Mouse (Mus musculus) embryonic fibroblast, embryonic 13.5 days (primary cell): ENCODE measurements around the gene Minpp1. TPM values are rescaled to one million over a fixed set of nuclear protein-coding genes. Genes with fewer than 3 reads are reported as not detected.

Experiments used
- H3K27ac ChIP-seq: 2 replicates; pipeline ENCODE4 v1.5.1; 2012; ENCODE audit warnings: low read length, control low read depth, inconsistent platforms; ENCODE audit not compliant: insufficient read depth
- H3K4me1 ChIP-seq: 2 replicates; pipeline ENCODE4 v1.6.1; 2011; ENCODE audit warnings: low read length; ENCODE audit not compliant: control insufficient read depth, insufficient read depth
- H3K4me3 ChIP-seq: 2 replicates; pipeline ENCODE4 v1.5.1; 2011; ENCODE audit warnings: mild to moderate bottlenecking, control low read depth, low read length; ENCODE audit not compliant: insufficient read depth
- CTCF ChIP-seq: IDR thresholded peaks from 2 replicates; pipeline ENCODE4 v1.5.1; 2011; ENCODE audit warnings: mild to moderate bottlenecking, control low read depth, low read length, moderate library complexity, borderline replicate concordance; ENCODE audit not compliant: insufficient read depth
- POLR2A ChIP-seq: IDR thresholded peaks from 2 replicates; pipeline ENCODE4 v1.6.1; 2011; ENCODE audit warnings: low read depth, mild to moderate bottlenecking, control low read depth, low read length, moderate library complexity
- polyA plus RNA-seq: library from polyadenylated mRNA; stranded (reverse); fragments of >200 nt; gene quantifications from 2 replicates; pipeline ENCODE4 v1.2.4, GENCODE M21; 2011; ENCODE audit warnings: low read depth; ENCODE audit not compliant: missing spikeins, insufficient read length

Minpp1 gene
- polyA plus RNA-seq, 1 experiment: 50.8 TPM

DNA sequence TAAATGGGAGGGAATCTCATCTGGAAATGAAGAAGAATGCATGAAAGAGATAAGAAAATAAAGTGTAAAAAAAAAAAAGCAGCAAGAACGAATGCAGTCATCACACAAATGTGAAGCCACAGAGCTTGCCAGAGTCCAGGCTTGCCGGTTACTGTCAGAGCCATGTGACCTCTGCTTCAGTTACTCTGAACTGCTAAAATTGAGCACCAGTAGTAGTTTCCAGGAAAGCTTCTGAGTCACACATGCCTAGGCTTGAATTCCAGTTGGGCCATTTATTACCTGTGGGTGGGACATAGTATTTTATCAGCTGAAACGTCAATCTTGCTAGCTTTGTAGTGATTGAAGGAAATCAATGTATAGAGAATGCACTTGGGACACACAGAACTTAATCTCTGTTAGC lies 61.8 kb downstream of the Minpp1 start:
- TF ChIP-seq CTCF: no peak
- no peak for TF ChIP-seq POLR2A
- Histone ChIP-seq H3K4me1 (peaks cover 7% of the 10 kb centered on the region), H3K4me3 (no peak overlapping the region), H3K27ac (peak overlapping the region; percentile 28; the same call in 1 of the 2 replicates)

DNA sequence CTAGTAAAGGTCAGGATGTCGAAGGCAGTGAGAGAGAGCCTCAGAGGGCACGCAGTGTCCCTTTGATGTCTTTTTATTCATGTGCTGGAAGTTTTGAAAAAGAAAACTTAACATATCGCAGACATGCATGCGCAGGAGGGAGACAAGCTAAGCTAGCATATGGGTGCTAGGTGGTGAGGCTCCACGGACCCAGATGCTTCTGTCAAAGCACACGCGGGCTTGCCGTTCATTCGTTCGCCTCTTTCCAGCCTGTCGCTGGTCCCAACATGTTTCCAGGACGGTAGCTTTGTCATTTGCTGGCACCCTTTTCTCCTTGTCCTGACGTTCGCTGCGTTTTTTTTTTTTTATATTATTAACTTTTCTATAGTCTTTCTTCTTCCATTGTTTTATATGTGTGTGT lies 62.6 kb downstream of the Minpp1 start:
- TF ChIP-seq CTCF: no peak
- no peak for TF ChIP-seq POLR2A
- Histone ChIP-seq H3K27ac (no peak overlapping the region), H3K4me1 (peaks cover 7% of the 10 kb centered on the region), H3K4me3 (no peak overlapping the region)

DNA sequence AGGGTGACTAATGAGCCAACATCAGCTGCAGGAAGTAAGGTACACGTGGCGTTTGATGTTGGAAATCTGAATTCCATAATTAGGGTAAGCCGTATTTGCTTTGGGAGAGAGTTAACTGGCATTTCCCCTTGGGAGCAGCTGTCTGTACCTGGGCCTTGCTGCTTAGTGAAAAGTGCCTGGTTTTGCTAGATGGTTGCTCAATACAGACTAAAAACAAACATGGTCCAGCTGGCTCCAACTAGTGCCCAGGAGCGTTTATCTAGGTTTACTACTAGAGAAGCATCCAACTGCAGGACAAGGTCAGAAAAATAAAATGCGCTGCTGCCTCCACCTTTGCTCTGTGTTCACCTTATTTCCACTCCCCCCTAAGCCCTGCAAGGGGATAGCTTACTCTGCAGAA lies 64.9 kb downstream of the Minpp1 start:
- H3K27ac ChIP-seq: no peak overlapping the region
- H3K4me3 ChIP-seq: no peak overlapping the region
- H3K4me1 ChIP-seq: peaks cover 7% of the 10 kb centered on the region
- TF ChIP-seq POLR2A (no peak), CTCF (no peak)

DNA sequence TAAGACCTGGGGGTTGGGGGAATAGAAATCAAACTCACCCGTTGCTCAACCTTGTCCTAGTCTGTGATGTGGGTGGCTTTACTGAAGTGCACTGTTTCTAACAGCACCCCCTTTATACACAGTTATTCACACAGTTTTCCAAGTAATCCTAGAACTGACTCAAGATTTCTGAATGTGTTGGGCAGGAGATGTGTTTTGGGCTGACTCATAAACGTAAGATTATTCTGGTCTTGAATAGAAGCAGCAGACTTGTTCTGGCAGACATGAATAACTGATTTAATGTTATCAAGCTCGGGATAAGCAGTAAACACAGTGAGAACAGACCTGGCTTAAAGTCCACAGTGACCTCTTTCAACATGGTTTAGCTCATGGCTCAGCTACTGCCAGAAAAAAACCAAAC lies 65.9 kb downstream of the Minpp1 start:
- no peak overlapping the region for H3K4me3 ChIP-seq
- H3K4me1 ChIP-seq: peaks cover 7% of the 10 kb centered on the region
- no peak for TF ChIP-seq CTCF
- TF ChIP-seq POLR2A: no peak
- H3K27ac ChIP-seq: peak overlapping the region; percentile 54; the same call in 1 of the 2 replicates

DNA sequence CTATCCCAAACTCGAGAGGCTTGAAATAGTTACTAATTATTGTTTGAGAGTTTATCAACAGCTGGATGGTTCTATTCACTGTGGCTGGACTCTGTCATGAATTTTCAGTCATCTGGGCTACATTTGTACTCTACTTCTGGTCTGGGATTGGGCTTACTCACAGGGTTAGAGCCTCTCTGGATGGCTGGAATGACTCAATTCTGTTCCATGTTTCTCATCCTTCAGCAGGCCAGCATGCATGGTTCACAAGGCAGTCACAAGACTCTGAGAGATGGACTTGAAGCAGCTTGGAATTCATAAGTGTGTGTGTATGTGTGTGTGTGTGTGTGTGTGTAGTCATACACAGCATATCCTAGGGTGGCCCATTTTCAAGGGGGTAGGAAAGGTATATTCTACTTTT lies 66.5 kb downstream of the Minpp1 start:
- Histone ChIP-seq H3K4me3 (no peak overlapping the region), H3K4me1 (peaks cover 7% of the 10 kb centered on the region), H3K27ac (peak overlapping the region; percentile 54; the same call in 1 of the 2 replicates)
- no peak for TF ChIP-seq POLR2A
- TF ChIP-seq CTCF: no peak

DNA sequence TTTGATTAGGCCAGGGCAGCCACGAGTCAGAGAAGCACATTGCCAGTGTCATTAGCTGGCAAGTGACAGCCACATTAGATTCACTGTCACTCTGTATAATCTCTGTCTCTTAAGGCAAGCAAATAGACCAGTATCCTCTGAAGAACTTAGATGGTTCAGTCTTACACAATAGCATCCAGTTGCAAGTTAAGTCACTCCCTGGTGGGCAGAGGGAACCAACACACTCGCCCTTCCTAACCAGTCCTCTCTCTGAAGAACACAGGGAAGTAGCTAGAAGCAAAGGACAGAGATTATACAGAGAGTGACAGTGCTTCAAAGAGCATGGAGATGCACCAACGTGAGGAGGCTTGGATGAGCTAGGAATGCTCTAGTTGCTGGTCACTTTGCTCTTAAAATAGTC lies 67.7 kb downstream of the Minpp1 start:
- Histone ChIP-seq H3K27ac (no peak overlapping the region), H3K4me1 (peaks cover 2% of the 10 kb centered on the region; the same call in 1 of the 2 replicates), H3K4me3 (no peak overlapping the region)
- no peak for TF ChIP-seq POLR2A
- no peak for TF ChIP-seq CTCF

DNA sequence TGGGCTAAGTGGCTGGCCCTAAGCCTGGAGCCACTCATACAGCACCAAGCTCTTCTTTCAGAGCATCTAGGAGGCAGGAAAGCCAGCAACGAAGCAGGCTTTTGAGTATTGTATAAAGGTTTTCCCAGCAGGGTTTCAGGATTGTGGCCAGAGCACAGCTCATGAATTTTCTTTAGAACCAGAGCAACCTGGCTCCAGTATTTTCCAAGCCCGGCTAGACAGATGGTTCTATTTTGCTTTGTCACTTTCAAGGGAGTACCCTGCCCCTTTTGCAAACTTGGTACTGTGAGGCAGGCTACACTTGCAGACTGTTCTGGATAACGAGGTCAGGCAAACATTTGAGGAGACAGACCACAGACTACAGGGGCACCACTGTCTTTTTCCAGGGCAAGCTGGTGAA lies 69.7 kb downstream of the Minpp1 start:
- no peak overlapping the region for H3K4me3 ChIP-seq
- TF ChIP-seq POLR2A: no peak
- no peak for TF ChIP-seq CTCF
- H3K4me1 ChIP-seq: peaks cover 2% of the 10 kb centered on the region; the same call in 1 of the 2 replicates
- no peak overlapping the region for H3K27ac ChIP-seq

Other genes starting within 250 kb of the Minpp1 start
- 42.2 and 56.5 TPM in 2 replicates for gene Sgms1, start 96.1 kb upstream of the Minpp1 start, polyA plus RNA-seq
- 446 and 530 TPM in 2 replicates for gene Rpl9-ps6, start 19.2 kb upstream of the Minpp1 start, polyA plus RNA-seq
- gene Papss2, start 110.0 kb downstream of the Minpp1 start, polyA plus RNA-seq: 24.5 and 25.2 TPM in 2 replicates